Comparison of ENCODE assay signal across 1 mouse cellular context in the genomic region with DNA sequence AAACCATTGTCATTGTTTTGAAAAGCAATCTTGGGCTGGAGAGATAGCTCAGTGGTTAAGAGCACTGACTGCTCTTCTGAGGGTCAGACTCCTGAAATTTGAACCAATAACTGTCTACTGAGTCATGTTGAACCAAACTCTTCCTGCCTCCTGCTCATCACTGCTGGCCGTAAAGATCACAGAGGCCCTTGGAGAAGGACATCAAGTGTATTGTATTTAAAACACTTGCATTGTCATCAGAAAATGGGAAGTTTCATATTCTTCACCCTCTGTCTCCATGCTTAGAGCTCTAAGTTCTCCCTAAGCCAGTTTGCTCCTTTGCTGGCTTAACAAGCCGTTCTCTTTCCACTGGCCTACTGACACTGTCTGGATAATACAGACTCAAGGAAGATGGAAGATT.
TF ChIP-seq lines count a peak whose summit lies in the region.

No protein-coding gene starts in this region.

TF ChIP-seq in MEL, 35 proteins besides CTCF, POLR2A, EP300 and RAD21:
- TF ChIP-seq TAL1 (IDR thresholded peaks at IDR 0.05; ENCODE audit: low read length) (no peak), UBTF (IDR thresholded peaks at IDR 0.05; ENCODE audit: borderline replicate concordance, insufficient read depth, low read depth, low read length) (no peak), USF2 (IDR thresholded peaks at IDR 0.05; ENCODE audit: borderline replicate concordance in 1 of 2, insufficient read depth in 1 of 2, low read depth in 1 of 2, low read length in 2 of 2) (no peak), NELFE (IDR thresholded peaks at IDR 0.05; ENCODE audit: low read depth, low read length) (no peak), NRF1 (IDR thresholded peaks at IDR 0.05; ENCODE audit: insufficient read depth, low read depth, low read length, poor library complexity, severe bottlenecking) (no peak), ETS1 (IDR thresholded peaks at IDR 0.05; ENCODE audit: low read depth, low read length) (no peak), SIN3A (IDR thresholded peaks at IDR 0.05; ENCODE audit: low read length) (no peak), GATA1 (IDR thresholded peaks at IDR 0.05; ENCODE audit: low read depth, low read length) (no peak), MEF2A (IDR thresholded peaks at IDR 0.05; ENCODE audit: extremely low read depth, insufficient replicate concordance, low read depth, low read length, poor library complexity, severe bottlenecking) (no peak), SMC3 (IDR thresholded peaks at IDR 0.05; ENCODE audit: low read depth, low read length) (no peak), E2F4 (IDR thresholded peaks at IDR 0.05; ENCODE audit: borderline replicate concordance, low read depth, low read length) (no peak), JUND (IDR thresholded peaks at IDR 0.05; ENCODE audit: low read depth, low read length) (no peak)
